Mouse (Mus musculus): Measurements from ENCODE around the gene Gm10715.
"Not testable (repeated sequence)": the region's sequence is repeated elsewhere in the genome, so short reads cannot be mapped to it uniquely, and the experiment has no call there.

Gm10715 gene

GRCm38 (mm10) chr9:3023985-3024648, 12.6 kb upstream of the Gm10715 start:
- DNase-seq (ENCODE audit: inconsistent age in 2 of 2, low spot score in 1 of 2), result peak; percentile 96 to 100

DNA sequence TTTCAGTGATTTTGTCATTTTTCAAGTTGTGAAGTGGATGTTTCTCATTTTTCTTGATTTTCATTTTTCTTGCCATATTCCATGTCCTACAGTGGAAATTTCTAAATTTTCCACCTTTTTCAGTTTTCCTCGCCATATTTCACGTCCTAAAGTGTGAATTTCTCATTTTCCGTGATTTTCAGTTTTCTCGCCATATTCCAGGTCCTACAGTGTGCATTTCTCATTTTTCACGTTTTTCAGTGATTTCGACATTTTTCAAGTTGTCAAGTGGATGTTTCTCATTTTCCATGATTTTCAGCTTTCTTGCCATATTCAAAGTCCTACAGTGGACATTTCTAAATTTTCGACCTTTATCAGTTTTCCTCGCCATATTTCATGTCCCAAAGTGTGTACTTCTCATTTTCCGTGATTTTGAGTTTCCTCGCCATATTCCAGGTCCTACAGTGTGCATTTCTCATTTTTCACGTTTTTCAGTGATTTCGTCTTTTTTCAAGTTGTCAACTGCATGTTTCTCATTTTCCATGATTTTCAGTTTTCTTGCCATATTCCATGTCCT, 11.7 kb upstream of the Gm10715 start, which contains the start of gene Gm10717:
TSS of gene Gm10717 (plus strand) at position 506 of the 556 bp plus-strand sequence.
- DNase-seq (ENCODE audit: inconsistent age in 2 of 2, low spot score in 1 of 2), result peak; percentile 26 to 67

GRCm38 (mm10) chr9:3025653-3026052, 11.0 kb upstream of the Gm10715 start:
- peak; percentile 58 to 92 for DNase-seq (ENCODE audit: inconsistent age in 2 of 2, low spot score in 1 of 2)

DNA sequence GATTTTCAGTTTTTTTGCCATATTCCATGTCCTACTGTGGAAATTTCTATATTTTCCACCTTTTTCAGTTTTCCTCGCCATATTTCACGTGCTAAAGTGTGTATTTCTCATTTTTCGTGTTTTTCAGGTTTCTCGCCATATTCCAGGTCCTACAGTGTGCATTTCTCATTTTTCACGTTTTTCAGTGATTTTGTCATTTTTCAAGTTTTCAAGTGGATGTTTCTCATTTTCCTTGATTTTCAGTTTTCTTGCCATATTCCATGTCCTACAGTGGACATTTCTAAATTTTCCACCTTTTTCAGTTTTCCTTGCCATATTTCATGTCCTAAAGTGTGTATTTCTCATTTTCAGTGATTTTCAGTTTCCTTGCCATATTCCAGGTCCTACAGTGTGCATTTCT, 10.5 kb upstream of the Gm10715 start:
- DNase-seq (ENCODE audit: inconsistent age in 2 of 2, low spot score in 1 of 2), result not testable (repeated sequence)

GRCm38 (mm10) chr9:3026741-3027140, 9.9 kb upstream of the Gm10715 start:
- DNase-seq (ENCODE audit: inconsistent age in 2 of 2, low spot score in 1 of 2), result not testable (repeated sequence)

DNA sequence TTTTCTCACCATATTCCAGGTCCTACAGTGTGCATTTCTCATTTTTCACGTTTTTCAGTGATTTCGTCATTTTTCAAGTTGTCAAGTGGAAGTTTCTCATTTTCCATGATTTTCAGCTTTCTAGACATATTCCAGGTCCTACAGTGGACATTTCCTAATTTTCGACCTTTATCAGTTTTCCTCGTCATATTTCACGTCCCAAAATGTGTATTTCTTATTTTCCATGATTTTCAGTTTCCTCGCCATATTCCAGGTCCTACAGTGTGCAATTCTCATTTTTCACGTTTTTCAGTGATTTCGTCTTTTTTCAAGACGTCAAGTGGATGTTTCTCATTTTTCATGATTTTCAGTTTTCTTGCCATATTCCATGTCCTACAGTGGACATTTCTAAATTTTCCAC, 9.5 kb upstream of the Gm10715 start:
- DNase-seq (ENCODE audit: inconsistent age in 2 of 2, low spot score in 1 of 2), result not testable (repeated sequence)

DNA sequence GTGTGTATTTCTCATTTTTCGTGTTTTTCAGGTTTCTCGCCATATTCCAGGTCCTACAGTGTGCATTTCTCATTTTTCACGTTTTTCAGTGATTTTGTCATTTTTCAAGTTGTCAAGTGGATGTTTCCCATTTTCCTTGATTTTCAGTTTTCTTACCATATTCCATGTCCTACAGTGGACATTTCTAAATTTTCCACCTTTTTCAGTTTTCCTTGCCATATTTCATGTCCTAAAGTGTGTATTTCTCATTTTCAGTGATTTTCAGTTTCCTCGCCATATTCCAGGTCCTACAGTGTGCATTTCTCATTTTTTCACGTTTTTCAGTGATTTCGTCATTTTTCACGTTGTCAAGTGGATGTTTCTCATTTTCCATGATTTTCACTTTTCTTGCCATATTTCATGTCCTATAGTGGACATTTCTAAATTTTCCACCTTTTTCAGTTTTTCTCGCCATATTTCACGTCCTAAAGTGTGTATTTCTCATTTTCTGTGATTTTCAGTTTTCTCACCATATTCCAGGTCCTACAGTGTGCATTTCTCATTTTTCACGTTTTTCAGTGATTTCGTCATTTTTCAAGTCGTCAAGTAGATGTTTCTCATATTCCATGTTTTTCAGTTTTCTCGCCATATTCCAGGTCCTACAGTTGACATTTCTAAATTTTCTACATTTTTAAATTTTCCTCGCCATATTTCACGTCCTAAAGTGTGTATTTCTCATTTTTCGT, 7.2 kb upstream of the Gm10715 start:
- peak; percentile 29 to 72 for DNase-seq (ENCODE audit: inconsistent age in 2 of 2, low spot score in 1 of 2)

DNA sequence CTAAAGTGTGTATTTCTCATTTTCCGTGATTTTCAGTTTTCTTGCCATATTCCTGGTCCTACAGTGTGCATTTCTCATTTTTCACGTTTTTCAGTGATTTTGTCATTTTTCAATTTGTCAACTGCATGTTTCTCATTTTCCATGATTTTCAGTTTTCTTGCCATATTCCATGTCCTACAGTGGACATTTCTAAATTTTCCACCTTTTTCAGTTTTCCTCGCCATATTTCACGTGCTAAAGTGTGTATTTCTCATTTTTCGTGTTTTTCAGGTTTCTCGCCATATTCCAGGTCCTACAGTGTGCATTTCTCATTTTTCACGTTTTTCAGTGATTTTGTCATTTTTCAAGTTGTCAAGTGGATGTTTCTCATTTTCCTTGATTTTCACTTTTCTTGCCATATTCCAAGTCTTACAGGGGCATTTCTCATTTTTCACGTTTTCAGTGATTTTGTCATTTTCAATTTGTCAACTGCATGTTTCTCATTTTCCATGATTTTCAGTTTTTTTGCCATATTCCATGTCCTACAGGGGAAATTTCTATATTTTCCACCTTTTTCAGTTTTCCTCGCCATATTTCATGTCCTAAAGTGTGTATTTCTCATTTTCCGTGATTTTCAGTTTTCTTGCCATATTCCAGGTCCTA, 5.9 kb upstream of the Gm10715 start:
- not testable (repeated sequence) for DNase-seq (ENCODE audit: inconsistent age in 2 of 2, low spot score in 1 of 2)

GRCm38 (mm10) chr9:3034299-3034698, 2.4 kb upstream of the Gm10715 start, which contains the start of gene Gm17535:
TSS of gene Gm17535 (plus strand) at chr9:3034599.
- DNase-seq (ENCODE audit: inconsistent age in 2 of 2, low spot score in 1 of 2), result not testable (repeated sequence)

DNA sequence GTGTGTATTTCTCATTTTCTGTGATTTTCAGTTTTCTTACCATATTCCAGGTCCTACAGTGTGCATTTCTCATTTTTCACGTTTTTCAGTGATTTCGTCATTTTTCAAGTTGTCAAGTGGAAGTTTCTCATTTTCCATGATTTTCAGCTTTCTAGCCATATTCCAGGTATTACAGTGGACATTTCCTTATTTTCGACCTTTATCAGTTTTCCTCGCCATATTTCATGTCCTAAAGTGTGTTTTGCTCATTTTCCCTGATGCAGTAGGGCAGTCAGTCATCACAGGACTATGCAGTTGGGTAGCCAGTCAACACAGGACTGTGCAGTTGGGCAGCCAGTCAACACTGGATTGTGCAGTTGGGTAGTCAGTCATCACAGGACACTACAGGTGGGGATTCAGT, 1.5 kb downstream of the Gm10715 start:
- DNase-seq (ENCODE audit: inconsistent age in 2 of 2, low spot score in 1 of 2), result not testable (repeated sequence)

Measured in adrenal gland, adult (tissue).